Mouse (Mus musculus): Measurements from ENCODE around the gene Cd37. TPM values are rescaled to one million over a fixed set of nuclear protein-coding genes. Genes with fewer than 3 reads are reported as not detected.

Gene Cd37
- total RNA-seq, 4 experiments from 2014 or later = 4.9 to 11.2 (median 7.0) TPM

DNA sequence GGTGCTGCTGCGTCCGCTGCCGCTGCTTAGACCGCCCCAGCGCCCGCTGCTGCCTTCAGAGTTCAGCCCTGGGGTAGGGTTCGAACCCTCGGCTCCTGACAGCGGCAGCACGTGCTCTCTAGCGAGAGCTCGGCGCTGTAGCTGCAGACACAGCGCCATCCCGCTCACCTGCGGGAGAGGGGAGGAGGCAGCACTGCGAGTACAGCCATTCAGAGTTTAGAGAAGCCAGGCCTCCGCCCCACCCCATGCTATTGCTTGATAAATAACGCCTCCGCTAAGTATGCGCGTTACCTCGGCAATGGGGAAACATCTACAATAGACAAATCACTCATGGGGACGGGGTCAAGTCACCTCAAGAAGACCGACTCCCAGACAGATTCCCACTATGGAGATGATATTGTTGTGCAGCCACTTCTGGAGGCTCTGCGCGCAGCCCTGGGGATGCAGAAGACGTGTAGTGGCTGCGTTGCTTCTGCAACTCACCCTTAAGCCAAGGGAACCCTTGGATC is 4.5 kb downstream of the Cd37 start:
- no peak for DNase-seq

DNA sequence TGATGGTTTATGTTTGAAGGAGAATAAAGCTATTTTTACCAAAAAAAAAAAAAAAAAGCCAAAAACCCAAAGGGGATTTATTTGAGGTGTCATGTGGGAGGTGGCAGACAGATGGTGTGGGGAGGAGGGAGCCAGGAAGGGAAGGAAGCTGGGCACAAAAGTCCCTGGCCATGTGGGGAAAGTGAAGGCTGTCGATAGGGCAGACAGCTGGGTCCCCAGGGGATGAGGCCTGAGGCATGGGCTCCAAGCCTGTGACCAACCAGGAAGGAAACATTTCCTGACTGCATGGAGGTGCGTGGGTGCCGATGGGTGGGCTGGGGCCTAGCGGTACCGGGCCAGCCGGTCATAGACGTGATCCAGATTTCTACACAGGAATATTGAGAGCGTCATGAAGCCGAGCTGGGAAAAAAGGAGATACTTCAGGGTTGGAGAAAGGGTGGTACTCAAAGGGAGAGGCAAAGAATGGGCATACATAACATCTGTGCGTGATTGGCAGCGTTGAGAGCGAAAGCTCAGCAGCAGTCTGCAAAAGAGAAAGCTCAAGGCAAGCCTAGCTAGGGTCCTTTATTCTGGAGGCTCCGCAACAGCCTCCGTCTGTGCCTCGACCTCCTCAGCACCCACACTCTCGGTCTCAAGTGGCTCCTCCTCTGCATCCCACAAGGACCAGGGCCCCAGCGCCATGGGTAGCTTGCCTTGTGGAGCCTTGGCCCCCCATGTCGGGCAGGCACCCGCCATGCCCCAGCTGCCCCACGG is 5.2 kb downstream of the Cd37 start:
- no peak for DNase-seq

DNA sequence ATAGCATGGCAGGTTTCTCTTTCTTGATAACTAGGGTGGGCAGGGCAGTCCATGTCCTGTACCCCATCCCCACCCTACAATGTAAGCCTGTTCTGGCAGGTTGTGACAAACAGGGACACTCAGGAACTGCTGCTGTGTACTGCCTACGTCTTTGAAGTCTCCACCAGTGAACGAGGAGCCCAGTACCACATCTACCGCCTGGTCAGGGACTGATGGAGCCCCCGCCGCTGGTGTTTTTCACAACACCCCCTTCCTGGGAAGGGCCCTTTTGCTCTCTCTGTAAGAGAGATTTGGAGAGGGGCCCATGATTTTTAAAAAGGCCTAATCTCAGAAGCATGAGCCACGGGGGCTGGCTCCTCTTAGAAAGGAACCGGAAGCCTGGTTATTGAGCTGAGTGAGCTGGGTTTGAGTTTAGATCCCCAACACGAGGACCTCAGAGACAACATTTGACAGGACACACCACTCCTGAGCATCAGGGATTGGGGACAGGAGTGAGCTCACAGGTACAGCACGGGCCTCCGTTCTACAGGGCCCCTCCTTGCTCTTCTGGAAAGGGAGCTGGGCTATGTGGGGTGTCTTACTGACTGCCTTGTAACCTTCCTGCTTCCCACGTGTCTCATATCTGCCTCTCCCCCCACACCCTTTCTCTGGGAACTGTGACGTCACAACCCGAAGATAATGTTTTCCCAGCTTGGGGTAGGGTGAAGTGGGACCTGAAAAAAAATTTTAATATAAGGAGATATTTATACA is 6.0 kb downstream of the Cd37 start:
- no peak for DNase-seq

DNA sequence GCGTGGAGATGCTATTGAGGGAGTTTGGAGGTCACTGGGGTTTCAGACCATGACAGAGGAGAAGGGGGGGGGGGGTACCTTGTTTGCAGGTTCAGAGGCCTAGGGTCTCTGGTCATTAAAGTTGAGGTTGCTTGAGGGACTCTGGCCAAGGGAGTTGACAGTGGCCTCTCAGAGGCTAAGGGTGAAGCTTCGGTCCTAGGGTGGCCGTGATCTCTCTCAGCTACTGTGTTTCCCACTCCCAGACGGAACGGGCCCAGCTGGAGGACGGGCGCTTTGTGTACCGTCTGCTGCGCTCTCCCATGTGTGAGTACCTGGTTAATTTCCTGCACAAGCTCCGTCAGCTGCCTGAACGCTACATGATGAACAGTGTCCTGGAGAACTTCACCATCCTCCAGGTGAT is 7.0 kb downstream of the Cd37 start:
- DNase-seq = no peak

DNA sequence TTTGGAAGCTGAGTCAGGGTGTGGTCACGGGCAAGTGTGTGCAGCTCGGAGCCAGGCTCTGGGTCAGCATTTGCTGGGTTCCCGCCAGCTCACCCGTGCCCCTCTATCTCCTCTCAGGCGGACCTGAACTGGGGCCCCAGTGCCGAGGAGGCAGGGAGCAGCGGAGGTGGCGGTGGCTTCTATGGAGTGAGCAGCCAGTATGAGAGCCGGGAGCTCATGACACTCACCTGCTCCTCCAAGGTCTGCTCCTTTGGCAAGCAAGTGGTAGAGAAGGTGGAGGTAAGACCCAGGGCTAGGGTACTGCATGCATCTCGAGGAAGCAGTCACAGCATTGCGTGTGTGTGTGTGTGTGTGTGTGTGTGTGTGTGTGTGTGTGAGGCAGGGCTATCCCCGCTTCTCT is 7.7 kb downstream of the Cd37 start:
- no peak for DNase-seq

DNA sequence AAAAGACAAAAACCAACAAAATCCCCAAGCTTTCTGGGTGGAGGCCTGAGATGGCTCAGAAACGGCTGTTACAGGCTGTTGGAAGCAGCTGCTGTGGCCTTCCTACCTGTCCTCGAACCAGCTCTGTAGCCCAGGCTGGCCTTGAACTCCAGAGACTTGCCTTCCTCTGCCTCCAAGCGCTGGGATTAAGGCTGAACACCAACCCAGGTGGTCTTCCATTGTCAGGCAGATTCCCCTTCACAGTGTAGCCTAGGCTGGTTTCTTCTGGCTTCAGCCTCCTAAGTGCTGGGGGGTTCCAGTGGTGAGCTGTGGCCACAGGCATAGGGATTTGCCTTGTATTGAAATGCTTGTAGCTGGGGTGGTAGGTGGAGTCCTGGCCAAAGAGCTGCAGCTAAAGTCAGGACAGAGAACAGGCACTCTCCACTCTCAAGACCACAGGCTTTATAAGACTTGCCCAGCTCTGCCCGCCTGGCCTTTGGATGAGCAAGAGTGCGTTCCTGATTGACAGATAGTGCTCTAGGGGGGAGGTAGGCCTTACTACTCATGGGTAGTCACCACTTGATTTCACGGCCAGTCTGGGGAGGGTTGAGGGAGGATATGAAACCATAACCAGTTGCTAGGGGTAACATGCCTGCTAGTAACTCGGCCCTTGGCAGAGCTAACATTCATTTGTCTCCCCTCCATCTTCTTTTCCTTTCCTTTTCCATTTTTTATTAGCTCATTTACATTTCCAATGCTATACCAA is 9.3 kb downstream of the Cd37 start:
- no peak for DNase-seq

DNA sequence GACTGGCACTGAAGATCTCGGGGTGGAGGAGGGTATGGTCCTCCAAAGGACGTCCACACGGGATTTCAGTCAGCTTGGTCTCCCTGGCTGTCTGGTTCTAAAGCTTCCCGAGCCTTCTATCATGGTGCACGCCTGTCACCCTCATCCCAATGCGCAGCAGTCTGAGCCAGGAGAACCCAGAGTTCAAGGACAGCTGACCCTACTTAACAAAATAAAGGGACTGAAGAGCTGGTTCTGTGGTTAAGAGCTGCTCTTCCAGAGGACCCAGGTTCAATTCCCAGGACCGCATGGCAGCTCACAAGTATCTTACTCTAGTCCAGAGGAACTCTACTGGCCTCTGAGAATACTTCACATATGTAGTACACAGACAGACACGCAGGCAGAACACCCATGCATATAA is 9.9 kb downstream of the Cd37 start:
- DNase-seq = no peak

DNA sequence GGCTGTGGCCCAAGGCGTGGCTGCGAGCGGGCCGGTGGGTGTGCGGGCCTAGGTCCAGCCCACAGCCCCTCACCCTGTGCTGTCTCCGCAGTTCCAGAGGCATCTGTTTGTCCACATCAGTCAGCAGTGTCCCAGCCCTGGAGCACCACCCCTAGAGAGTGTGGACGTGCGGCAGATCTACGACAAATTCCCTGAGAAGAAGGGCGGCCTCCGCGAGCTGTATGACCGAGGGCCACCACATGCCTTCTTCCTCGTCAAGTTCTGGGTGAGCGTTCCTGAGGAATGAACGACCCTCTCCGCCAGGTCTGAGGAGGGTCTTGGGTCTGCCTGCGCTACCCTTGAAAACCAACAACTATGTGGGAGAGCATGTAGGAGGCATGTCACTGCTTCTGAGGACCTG is 10.4 kb downstream of the Cd37 start:
- DNase-seq = no peak

DNA sequence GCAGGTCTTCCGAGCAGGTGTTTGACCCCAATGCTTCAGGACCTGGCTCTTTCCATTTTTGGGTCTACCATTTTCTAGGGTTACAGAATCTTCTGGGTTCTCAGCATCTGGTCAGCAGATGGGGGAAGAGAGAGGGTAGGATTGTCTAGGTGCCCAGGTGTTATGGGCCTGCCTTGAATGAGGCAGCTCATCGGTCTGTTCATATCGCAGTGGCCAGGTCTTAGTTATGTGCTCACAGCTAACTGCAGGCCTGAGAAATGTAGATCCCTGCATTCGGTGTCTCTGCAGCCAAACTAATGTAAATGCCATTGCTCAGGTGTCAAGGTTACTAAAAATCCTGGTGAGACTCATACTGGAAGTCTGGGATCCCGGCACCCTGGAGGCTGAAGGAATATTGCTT is 12.5 kb downstream of the Cd37 start:
- no peak for DNase-seq

DNA sequence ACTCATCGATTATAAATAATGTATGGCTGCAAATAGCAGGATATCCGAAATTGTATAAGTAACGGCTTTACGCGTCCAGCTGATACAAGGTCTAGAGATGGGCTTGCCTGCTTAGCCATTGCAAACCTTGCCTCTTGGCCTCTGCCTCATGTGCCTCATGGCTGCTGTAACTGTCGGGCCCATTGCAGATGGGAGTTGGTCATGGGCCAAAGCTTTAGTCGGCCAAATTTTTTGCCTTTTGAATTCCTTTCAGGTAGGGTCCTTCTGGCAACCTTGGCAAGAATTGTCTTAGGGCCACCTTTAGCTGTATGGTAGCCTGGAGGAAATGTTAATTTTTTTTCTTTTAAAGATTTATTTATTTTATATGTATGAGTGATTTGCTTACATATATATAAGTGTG is 14.1 kb downstream of the Cd37 start:
- DNase-seq = no peak

DNA sequence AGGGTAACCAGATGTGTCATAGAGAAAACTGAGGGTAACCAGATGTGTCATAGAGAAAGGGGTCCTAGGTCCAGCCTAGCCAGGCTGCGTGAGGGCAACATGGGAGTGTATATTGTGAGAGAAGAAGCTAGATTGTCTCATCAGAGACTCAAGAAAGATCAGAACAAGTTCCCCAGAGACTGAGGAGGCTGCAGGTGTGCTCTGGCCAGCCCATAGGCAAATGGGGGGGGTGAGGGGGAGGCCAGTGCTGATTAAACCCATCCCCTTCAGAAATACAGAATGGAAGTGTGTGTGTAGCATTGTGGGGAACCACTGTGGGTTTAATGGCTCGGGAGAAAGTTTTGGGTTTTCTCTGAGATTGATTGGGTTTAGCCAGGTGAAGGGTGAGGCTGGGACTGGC is 17.2 kb downstream of the Cd37 start:
- DNase-seq = no peak

DNA sequence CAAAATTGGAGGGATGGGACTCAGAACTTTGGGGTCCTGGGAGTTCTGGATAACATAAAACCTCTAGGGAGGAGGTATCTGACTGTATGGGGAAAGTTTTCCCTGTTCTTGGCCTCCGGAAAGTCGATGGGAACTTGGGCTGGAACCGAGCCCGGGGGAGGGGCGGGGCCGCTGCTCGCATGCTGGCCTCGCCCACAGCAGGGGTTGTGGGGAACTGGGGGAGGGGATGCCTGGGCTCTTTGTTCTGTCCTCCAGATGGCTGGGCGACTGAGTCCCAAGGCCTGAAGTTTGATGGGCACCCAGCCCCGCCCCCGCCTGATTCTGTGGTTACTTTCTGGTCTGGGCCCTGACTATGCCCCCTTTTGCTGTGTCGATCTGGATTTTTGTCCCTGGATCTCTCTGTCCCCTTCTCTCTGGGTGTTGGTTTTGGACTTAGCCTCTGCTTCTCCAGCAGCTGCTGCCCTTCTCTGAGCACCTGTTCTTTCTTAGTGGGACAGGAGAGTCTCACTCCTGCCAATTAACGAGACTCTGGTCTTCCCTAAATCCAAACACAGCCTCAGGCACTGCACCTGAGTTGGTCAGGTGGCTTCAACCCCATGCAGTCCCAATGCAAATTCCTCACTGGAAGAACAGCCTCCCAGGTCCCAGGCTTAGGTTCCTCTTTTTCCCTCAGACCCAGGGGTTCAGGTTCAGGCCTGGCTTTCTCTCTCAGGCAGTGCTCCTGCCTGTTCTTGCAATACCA is 22.3 kb downstream of the Cd37 start:
- no peak for DNase-seq

DNA sequence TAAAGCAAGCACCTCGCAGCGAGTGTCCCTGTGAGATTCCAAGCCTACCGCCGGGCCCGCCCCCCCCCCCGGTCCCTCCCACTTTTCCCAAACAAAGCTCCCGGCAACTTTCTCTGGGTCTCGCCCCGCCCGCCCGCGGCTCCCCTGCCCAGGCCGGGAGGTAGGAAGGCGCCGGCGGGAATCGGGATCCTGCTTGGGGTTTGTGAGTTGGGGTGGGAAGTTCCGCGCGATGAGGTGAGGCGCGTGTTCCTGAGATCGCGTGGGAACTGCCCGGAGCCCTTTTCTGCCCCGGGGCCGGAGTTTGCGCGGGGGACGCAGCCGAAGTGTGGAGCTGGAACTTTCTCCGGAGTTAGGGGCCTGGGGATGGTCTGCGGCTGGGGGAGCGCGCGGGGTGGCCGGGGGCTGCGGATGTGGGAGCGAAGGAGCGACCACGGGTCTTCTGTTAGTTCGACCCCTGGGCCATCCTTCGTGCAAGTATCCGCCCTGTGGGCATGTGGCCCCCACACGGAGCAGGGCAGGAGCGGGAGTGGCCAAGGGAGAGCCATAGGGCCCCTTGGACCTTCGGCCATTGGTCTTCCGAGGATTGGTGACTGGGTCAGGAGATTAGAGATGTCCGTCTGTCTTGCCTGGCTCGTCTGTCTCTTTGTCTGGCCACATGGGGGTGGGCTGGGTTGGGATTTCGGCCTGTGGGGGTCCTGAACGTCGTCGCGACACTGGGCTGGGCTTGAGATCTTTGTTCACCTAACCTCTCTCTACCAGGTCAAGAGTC is 23.1 kb downstream of the Cd37 start, which contains the start of gene Tead2:
TSS of gene Tead2 (plus strand) at position 81 of the 769 bp plus-strand sequence.
- no peak for DNase-seq

DNA sequence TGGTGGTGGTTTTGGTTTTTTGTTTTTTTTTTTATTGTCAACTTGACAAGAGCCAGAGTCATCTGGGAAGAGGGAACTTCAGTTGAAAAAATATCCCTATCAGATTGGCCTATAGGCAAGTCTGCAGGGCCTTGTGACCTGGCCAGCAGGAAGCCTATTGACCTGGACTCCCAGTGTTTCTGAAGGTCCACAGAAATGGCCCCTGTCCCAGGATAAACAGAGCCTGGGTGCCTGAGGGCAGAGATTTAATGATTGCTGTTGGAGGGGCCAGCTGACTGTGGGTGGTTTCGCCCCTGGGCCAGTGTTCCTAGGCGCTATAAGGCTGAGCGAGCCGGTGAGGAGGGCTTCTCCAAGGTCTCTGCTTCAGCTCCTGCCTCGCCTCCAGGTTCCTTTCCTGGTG is 25.2 kb downstream of the Cd37 start:
- DNase-seq = no peak

DNA sequence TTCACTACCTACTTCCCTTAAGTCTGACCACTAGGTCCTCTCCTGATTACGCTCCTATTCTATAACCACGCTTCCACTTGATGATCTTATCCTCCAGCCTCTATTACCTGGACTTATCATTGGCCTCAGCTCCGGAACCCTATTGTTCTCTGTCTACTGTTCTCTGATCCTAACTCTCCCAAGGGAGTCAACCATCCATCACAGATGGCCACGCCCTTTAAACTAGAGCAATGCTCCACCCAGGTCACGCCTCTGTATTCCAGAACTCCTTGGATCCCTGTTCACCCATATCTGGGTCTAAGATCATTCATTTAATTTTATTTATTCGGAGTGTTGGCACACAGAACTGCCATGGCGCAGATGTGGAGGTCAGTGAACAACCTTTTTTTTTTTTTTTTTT is 26.6 kb downstream of the Cd37 start:
- DNase-seq = no peak

DNA sequence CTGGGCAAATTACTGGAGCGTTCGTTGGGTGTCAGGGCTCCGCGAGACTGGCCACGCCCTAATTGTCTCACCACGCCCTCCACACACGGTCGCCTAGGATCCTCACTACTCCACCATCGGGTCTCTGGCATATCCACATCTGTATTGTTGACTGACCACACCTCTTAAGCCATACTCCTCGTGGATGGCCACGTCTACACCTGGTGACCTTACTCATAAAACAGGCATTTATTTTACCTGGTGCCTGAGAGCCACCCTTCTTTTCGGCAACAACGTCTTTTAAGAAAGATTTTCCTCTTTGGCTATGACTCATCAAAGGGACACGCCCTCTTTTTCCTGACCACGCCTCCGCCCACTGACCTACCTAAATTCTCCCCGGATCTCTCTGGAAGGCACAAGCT is 27.1 kb downstream of the Cd37 start, which contains the start of gene Dkkl1:
TSS of gene Dkkl1 (minus strand) at position 297 of the 401 bp plus-strand sequence.
- no peak for DNase-seq

DNA sequence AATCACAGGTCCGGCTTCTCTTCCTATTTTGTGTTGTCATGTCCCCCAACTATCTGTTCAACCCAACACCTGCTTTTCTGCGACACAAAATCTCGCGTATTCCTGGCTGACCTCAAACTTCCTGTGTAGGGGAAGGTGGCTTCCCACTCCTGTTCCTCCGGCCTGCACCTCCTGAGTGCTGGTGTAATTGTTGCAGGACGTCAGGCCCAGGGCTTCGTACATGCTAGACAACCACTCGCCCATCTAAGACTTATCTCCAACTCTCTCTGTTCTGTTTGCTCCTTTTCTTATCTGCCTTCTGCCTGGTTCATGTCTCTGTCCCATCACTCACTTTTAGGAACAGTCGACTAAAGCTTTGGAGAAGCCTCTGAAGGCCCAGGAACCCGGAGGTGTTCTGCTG is 27.8 kb downstream of the Cd37 start:
- DNase-seq = no peak

DNA sequence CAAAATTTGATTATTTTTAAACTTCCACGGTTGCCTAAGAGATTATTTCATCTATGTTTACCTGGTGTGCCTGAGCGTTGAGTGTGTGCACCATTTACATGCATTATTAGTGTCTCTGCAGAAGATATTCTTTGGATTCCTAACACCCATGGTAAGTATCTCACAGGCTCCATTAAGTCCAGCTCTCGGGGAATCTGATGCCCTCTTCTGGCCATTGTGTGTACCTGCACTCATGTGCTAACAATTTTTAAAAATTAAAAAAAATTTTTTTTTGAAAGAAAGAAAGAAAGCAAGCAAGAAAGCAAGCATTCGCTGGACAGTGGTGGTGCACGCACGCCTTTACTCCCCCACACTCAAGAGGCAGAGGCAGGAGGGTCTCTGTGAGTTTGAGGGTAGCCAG is 30.7 kb downstream of the Cd37 start:
- DNase-seq = no peak

DNA sequence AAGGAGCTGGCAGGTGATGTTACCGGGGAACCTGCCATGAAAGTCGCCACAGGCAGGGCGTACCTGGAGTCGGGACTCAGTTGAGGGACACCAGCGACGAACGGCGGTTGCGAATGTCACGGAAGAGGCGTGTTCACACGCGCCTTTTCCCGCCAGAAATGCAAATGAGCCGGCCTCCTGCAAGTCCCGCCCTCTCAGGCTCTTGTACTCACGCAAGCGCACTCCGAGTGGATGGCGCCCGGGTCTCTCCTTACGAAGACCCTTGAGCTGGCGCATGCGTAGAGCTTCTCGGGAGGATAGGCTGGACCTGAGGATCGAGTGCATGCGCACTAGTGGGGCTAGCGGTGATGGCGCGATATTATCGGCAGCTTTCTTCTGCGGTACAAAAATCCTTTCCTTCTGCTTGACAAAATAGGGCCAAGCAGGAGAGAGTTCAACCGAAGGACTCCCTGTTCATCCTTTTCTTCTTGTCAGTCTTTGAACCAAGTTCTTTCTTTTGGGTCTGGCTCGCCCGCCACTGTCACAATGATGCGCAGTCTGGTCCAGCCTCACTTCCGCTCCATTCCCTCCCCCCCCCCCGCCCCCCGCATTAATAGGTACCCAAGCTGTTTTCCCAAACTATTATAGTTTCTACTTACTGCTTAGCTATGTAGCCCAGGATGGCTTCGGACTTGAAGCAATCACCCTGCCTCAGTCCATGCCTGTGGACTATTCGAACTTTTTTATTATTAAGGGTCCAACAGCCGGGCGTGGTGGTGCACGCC is 34.4 kb downstream of the Cd37 start, which contains the start of gene Ccdc155:
TSS of gene Ccdc155 (minus strand) at position 513 of the 764 bp plus-strand sequence.
- DNase-seq = peak; percentile 86

DNA sequence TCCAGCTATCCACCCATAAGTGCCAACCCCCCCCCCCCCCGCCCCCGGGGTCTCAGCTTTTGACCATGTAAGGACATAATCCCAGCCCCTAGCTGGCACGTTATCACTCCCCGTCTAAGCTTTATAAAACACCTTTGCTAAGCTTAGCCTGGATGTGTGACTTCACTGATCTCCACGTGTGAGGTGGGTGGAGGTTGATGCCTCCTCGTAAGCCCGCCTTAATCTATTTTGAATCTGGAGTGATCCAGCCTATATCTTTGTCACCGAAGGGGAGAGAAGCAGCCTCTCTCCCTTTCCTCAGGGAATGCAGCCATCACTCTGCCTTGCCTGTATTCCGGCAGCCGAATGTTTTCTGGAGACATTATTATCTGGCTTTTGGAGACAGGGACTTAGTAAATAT is 36.3 kb downstream of the Cd37 start:
- no peak for DNase-seq

DNA sequence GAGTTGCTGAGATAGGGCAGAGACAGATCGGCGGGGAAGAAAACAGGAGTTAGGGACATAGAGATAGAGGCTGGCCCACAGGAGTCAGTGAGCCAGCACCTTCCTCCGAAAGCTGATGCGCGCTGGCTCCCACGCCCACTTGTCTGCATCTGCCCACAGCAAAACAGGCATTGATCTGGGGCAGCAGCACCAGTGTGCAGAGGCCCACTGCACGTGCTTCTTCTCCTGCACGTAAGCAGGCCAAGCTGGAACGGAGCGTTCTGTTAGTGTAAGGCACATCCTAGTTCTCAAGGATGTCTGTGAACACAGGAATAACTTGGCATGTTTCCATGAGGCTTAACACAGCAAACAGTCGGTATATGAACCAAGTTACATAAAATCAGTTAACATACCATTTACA is 40.0 kb downstream of the Cd37 start:
- DNase-seq = no peak
